Mouse (Mus musculus): ENCODE measurements around the gene Adgrl2. TPM values are rescaled to one million over a fixed set of nuclear protein-coding genes. Genes with fewer than 3 reads are reported as not detected.

The Adgrl2 gene
- total RNA-seq, 2 experiments from 2014 or later, result 62.4 to 80.4 TPM

DNA sequence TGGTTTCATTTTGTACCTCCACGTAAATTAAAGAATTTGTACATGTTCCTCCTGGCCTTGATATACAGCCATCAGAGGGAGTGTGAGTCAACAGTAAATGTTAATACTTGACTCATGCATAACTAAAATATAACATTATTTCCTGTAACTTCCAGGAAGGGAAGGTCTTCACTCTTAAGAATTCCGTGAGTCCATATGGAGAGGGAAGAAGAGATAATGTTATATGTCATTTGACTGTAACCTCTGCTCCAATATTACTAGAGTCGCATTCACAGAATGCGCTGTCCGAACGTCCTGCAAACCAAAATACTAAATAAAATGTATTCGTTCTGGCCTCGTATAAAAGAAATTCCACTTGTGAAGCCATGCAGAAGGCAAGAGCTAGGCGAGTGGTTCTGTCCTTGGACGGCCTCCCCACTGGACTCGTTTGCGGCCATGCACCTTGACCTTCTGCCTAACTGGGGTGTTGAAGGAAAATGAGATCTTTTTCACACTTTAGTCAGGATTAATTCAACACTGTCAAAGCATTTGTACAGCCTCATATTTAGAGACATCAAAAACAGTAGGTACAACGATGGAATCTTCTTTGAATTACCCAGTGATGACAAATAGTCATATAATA lies 68.3 kb downstream of the Adgrl2 start:
- no peak for DNase-seq

DNA sequence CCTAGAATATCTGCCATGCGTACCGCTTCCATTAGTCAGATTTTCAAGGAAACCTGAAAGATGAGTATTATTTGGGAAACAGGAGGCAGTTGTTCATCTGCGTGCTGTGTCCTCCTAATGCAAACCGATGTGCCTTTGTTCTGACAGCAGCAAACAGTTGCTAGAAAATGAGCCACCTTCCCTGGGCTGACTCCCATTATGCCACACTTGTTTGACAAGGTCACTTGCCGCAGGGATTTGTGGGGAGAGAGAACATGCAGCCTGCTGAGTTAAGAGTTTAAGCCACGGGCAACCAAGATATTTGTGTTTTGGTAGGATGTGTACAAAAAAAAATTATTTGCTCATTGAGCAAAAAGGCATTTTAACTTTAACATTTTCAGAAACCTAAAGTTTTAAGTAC lies 69.5 kb downstream of the Adgrl2 start:
- no peak for DNase-seq

DNA sequence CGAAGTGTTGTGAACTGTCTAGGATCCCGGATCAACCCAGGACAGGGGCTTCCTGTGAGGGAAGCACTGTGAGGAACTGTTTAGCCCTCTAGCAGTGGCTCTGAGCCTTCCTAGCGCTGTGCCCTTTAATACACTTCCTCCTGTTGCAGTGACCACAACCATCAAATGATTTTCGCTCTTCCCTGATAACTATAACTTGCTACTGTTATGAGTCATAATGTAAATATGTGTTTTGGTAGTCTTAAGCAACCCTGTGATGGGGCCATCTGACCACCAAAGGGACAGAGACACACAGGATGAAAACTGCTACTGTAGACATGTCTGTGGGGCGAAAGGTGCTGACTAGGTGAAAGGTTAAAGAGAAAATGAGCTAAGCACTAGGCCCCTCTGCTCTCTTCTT lies 71.9 kb downstream of the Adgrl2 start:
- no peak for DNase-seq

DNA sequence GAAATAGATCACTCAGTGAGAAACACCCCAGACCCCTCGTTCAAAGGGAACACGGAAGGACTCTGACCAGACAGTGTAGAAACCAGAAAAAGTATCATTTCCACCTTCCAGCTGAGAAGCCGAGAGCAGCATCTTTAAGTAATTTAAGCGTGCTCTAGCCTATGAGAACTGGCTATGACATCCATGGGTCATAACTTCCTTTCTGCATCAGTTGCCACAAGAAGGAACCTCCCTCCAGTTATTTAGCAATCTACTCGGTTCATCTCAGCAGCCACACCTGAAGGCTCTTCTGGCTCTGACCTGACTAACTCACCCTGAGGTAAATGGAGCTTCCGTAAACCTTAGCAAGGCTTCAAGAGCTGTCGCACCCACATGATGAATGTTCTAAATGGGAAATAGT lies 72.5 kb downstream of the Adgrl2 start:
- DNase-seq, result no peak

DNA sequence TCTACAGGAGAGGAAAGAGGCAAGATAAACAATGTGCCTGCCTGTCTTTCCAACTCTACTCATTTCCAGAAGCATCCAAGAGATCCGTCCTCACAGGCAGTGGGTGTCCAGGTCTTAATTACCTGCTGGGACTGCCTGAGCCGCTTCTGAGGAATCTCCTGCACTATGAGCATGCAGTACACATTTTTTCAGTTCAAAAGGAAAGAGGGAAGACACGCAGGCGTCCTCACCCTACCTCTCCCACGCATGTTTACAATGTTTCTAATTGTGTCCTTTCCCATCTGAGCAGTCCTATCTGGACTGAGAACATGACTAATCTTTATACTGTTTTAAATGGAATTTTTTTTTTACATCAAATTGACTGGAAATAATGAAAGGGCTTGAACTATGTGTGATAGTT lies 74.1 kb downstream of the Adgrl2 start:
- no peak for DNase-seq

DNA sequence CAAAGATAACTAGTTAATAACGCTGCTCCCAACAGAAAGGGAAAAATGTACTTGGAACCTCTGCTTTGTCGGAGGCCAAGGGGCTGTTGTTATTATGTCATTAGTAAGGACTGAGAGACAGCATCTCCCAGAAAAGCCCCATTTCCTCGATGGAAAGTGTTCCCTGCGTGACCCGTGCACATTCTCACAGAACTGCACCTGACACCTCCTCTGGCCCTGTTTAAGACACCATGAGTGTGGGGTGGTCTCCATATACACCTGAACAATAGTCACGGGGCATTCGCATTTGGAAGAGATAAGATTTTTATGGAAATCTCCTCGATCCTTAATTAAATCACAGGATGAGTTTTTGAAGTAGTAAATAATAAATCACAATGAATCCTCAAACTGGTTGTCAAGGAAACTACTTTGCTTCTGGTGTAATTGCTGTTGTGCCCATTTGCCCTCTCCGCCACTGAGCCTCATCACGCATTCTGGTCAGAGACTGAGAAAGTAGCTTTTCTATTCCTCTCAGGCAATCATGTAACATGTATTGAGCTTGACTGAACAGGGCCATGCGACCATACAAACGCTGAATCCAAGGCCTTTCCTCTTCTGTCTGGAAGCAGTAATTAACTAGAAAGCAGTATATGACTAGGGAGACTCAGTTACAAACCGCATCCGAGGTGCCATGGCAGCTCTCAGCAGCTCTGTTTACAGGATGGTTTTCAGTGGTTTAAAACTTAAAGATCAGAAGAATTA lies 77.2 kb downstream of the Adgrl2 start:
- DNase-seq, result no peak

DNA sequence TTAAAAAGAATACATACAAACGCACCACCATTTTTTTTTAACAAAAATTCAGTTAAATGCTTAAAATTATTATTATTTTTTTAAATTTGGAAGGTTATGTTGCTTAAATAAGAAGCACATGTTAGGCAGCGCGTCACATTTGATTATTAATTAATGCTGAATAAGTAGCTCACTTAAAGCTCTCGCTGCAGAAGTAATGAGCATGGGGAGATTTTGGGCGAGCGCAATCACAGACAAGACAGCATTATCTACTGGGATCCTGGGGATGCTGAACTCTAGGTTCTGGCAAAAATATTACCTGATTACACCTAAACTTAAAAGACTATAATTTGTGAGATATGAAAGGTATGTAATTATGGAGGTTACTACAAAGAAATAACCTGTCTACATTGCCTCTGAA lies 77.8 kb downstream of the Adgrl2 start:
- no peak for DNase-seq

DNA sequence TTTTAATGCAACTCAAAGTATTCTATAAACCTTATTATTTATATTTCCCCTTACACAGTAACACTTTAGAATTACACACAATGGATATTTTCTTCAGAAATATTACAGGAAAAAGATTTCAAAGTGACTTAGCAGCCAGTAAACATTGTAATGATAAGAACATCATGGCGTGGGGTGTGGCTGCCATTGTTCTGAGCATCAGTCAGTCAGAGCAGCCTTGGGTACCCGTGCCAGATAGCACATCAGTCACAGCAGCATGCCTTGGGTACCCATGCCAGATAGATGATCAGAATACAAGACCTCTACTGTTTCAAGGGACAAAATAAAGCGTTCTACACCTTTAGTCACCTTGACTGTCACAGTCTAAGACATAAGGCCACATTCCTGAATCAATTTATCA lies 82.5 kb downstream of the Adgrl2 start:
- no peak for DNase-seq

DNA sequence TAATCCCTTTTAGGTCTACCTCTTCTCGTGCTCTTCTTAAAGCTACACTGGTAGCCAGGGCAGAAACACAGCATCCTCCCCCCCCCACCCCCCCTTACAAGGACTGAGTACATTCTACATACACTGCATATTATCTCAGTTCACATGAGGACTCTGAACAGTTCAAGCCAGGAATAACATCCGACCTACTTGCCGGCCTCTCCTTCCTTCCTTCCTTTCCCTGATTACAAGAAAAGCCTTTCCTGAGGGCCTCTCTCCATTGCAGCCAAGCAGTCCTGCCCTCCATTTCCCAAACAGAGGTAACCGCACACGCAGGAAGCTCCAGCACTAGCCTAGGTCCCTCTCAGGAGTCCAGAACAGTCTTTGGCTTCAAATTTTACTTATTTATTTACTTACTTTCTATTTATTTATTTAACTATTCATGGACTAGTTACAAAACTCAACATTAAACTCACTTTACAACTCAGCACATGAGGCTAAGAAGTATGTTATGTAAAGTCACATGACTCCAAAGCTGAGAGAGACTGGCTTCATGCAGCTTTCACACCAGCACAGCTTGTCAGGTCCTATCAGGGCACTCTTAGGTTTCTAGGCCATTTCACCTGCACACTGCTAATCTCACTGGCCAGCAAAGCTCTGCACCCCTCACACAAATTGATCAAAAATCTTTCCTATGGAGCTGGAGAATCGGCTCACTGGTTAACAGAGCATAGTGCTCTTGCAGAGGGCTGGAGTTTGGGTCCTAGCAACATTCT lies 83.2 kb downstream of the Adgrl2 start:
- no peak for DNase-seq

DNA sequence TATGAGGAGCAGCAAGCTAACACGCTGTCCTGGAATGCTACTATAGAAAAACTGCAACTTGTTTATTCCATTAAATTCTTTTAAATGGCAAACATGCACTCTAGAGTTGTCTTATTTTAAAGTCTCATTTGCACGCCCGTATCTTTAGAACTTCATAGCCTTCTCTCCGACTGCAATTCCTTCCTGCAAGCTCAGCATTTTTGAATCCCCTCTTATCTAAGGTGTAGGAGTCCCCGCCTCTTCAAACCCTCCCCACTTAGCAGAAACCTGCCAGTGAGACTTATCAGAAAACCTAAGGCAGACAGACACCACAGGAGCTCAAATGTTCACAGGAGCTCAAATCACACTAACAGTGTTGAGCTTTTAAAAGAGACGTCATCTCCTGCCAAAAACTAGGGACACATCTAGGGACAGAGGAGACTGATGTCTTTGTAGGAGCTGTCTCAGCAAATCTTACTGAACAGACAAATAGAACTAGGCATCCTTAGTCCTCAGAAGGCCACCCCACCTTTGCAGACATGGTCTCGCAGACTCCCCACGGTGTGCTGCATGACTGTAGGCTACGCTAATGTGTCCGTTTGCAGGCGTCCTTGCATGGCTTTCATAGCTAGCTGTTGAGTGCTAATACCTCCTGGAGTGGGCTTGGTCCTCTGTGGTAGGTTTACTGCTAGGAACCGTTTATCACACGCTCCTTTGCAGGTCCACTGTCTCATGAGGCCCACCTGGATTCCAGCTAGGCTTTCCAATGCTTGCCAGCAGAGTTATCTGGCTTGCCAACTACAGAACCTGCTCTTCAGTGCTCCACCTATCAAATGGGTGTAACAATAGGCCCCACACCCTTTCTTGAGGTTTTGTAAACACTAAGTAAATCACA lies 84.2 kb downstream of the Adgrl2 start:
- DNase-seq, result no peak

DNA sequence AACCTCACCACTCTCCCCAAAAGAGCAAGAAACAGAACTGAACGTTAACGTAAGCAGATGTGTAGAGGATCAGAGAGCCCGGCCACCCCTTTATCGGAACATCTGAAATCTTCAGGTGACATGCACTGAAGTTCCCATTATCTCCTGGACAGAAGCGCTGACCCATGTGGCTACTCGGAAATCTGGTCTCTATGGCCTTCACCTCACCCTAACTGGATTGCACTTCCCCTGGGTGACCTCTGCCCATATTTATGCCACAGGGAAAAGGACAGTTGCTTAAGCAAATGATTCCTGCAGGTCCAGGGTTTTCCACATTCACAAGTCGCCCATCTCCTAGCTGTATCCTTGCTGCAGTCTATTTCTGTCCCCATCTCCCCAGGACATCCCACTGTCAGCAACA lies 84.9 kb downstream of the Adgrl2 start:
- no peak for DNase-seq

DNA sequence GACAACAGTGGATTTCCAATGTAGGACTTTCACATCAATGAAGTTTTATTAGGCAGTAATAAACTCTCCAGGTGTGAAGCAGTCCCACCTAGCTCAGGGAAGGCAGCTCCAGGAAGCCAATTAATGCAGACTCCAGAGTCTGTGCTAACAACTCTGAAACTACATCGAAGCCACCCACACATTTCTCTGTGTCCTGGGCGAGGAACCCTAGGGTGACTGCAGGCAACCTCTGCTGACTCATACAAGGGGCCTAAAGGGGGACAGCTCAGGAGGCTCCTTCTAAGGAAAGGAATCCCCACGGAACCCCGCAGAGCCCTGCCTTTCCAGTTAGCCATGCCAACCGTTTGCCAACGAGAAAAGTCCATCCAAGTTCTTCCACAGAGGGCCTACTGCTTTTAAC lies 90.5 kb downstream of the Adgrl2 start:
- DNase-seq, result no peak

DNA sequence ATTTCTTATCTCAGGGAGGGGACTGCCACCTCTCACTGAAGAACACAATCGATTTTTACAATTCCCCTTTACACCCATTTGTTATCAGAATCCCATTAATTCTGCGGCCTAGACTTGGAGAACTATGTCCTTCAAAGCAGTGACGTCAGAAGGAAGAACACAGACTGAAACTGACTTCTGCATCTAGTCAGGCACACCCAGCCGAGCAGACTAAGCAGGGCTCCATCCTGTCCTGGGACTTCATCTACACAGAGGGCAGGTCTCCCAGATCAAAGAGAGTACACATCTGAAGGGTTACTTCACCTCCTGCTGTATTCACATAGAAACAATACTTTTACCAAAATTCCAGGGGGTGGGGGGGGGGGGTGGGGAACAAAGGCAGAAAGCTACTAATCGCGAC lies 90.9 kb downstream of the Adgrl2 start:
- DNase-seq, result no peak

DNA sequence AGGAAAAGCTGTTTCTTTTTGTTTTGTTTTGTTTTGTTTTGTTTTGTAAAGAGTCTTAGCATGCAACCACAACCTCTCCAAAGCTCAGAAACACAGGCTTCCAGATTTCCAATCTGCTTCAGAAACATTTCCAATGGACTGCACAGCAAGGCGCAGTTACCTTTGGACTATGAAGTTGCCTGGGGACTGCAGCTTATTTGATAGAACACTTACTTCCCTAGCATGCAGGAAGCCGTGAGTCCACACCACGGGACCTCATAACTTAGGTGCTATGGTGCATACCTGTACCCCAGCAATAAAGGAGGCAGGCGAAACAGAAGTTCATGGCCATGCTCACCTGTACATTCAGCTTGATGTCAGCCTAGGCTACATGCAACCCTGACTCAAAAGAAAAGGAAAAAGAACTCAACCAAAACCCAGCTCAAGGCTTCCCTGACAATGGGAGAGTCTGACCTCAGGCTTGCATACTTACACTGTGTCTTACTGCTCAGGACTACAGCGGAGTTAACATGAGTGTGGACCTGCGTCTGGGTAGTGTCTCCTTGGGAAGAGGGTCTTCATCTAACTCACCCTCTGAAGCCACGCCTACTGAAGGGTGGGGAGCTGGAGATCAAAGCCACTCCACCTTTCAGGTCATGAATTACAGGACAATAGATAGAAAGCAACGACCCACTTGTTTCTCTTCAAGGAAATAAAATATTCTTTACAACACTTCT lies 91.7 kb downstream of the Adgrl2 start:
- DNase-seq, result no peak

DNA sequence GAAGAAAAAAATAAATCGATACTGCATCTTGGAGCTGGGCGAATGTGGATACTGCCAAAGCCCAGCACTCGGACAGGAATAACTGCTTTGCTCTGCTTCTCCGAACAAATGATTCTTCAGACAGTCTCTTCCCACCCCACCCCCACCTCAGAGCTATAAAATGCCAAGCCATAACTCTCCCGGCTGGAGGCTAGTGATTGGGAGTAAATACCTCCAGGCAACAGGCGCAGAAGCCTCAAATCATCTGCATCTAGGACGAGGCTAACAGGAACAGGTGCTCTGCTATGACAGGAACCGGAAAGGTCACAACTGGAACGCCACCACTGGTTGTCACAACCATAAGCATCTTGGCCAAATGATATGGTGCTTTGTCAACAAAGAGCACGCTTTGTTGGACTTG lies 94.1 kb downstream of the Adgrl2 start:
- no peak for DNase-seq

DNA sequence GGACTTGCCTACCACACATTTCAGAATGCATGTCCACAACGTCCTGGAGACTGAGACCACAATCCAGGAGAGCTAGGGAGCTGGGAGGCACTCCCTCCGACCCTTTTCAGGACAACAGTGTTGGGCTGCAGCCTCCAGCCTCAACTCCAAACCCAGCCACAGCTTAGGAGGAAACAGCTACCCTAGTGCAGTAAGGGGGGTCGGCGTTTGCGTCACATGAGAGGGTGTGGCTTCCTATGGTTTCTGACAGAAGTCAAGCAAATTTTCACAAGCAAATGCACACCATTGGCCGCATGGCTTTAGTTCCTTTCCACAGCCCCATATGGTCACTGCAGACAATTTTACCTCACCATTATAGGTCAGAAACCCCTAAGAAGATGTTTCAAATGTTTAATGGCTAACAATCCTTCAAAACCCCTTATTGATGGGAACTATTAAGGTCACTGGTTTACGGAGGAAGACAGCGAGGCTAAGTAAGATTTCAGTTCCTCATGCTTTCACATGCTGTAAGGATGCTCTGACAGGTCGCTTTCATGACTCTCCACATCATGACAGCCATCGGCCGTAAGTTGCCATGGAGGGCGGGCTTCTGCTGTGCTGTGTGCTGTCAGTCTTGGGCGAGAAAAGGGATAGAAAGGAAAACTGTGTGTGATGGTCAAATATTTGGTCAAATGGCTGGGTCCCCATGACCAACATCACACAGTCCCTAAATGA lies 94.8 kb downstream of the Adgrl2 start:
- DNase-seq, result no peak

DNA sequence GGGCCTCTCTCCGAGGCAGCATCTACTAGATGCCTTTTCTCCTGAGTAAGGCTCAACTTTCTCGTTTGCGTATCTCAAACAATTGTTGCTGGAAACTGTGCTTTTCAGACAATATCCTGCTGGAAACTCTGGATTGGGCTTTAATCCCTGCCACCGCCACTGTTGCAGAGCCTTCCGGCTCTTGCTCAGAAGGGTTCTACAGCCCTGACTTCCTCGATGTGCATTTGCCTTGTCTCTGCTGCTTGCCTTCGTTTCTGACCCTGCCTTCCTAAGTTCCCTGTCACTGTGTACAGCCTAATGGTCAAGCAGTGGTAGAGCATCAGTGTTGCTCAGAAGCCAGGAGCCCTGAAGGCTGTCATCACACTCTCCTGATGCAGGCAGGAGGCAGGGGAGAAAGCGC lies 95.5 kb downstream of the Adgrl2 start:
- no peak for DNase-seq

DNA sequence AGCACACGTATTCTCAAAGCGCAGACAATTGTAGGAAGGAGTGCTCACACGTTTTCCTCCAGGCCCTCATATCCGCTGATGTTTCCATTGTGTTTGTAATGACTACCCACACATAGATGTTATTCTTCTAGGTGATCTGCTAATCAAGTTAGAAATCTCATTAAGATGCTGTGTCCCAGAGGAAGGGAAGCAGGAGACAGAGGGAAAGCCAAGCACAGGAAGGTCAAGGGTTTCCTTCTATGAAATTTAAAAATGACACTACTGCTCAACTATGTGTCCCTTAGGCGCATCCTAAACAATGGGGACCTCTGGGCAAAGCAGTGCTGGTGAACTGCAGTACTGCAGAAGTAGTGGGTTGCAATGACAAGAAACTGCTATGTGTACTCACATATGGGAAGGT lies 102.5 kb downstream of the Adgrl2 start:
- no peak for DNase-seq

DNA sequence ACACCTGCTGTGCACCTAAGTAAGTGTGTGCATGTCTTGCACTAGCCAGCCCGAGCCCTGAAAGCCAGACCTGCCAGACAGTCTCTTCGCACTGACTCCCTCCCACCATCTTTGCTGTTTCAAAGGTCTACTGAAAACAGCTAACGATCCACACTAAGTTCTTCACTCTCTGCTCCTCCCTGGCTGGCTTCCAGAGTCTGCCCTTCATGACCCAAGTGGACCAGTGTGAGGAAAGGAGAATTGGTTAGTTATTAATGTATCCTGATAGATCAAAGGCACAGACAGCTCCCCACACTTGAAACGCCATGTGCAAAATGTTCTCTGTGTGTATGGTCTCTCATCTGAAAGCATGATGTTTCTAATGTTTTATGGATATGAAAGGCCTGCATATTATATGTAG lies 103.4 kb downstream of the Adgrl2 start:
- DNase-seq, result no peak

DNA sequence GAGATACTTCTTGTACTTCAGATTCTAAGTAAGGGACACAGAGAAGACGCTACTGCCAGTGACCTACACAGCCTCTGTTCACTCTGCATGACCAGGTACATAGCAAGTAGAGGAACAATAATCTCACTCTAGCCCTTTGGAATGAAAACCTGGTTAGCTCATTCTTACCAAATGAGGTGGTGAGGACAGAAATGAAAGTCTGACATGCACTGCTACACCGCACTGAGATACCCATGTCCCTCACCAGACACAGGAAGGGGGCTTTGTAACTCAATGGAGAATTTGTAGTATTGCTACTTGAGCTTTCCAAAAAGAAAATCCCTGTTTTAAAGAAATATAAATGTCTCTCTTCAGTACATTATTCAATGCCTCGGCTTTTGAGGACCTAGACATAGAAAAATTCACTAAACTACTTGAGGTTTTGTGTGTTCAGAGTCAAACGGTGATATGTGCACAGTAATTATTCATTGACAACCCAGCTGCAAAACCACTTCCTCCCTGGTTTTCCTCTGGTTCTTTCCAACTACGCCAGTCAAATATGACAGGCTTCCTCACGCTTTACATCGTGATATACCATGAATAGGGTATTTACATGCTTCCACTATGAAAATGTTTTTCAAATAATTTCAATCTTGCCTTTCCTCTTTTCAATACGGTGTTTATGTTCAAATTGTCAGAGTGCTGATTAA lies 104.2 kb downstream of the Adgrl2 start:
- no peak for DNase-seq

DNA sequence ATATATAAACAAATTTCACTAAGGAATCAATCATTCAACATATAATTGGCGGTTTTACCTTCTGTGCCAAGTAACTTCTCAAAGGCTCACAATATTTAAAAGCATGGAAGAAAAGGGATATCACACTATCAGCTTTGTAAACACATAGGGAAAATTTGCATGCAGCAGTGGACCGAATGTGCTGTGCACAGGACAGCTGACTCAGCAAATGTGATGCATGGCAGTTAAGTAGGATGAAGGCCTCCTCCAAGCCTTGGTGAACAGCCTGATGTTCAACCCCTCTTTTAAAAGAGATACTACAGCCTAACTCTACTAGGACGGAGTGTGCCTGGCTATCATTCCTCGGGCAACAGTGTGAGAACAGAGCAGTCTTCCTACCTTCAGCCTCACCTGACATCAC lies 105.2 kb downstream of the Adgrl2 start:
- DNase-seq, result no peak

Data from adrenal gland, postnatal 10 days (tissue).